Mouse (Mus musculus): ENCODE results near the gene Nufip2. TPM values are rescaled to one million over a fixed set of nuclear protein-coding genes. Genes with fewer than 3 reads are reported as not detected.

Nufip2 gene
- total RNA-seq (2012; rRNA removed): 47.8 and 50.5 TPM in 2 replicates
- polyA plus RNA-seq (2012; ENCODE audit: insufficient read depth in 1 of 2, insufficient read length in 2 of 2, low read depth in 1 of 2, low replicate concordance in 2 of 2, missing spikeins in 1 of 2): 10 to 100 TPM; 24.7 to 56.1 TPM

DNA sequence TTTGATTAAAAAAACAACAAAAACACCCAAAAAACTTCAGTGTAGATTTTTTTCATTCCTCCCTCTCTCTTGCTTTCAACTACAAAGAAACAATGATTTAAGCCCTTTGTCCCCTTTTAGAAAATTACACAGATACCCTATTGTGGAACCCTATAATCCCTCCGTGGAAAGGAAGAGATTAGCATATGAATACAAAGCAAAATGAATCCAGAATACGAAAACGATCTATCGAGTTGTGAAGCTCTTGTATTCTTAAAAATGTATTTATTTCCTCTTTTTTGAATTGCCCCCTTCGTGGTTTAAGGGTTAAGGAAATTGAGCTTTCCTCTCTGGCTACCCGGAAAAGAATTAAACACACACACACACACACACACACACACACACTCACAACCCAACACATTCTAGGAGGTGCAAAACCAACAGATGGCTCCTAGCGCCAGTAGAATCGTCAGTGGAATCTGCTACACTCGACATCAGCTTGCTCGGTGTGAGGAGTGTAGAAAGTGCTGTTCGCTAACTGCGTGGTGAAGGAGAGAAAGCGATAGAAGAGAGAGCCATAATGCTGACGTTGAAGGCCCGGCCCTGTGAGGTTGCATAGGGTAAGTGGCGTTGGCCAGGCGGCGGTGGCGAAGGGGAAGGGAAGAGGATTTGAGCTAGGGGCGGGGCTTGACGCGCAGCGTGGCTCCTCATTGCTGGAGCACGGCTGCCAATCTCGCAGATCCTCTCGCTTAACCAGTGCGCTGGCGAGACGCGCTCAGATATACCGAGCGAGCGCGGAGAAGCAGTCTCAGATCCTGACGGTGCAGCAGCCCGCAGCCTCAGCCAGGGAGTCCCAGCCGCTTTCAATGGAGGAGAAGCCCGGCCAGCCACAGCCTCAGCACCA lies at the start of gene Nufip2:
Nufip2 (plus strand) TSS at position 773 of the 883 bp plus-strand sequence.
- Histone ChIP-seq H3K4me3 (ENCODE audit: control insufficient read depth in 1 of 2, insufficient read depth in 1 of 2, low read depth in 2 of 2, low read length in 2 of 2) (peak within 1 kb of the TSS; percentile 87 to 99), H3K27ac (ENCODE audit: control insufficient read depth, low read depth, low read length) (peak within 1 kb of the TSS; percentile 89), H3K27me3 (ENCODE audit: control insufficient read depth in 1 of 2, insufficient read depth in 2 of 2, low read length in 2 of 2) (no peaks in the 10 kb centered on the region), H3K4me1 (ENCODE audit: control insufficient read depth in 1 of 2, insufficient read depth in 2 of 2, low read length in 2 of 2) (peaks cover 7 to 12% of the 10 kb centered on the region in 2 experiments; a peak in 3 of 4 replicates), H3K9me3 (replicated peaks; ENCODE audit: insufficient read depth, low read length) (no peaks in the 10 kb centered on the region), H3K36me3 (ENCODE audit: control insufficient read depth in 1 of 2, insufficient read depth in 2 of 2, low read length in 2 of 2) (peaks cover 18 to 25% of the 10 kb centered on the region in 2 experiments), H3K9ac (ENCODE audit: control insufficient read depth, low read depth, low read length, poor library complexity, severe bottlenecking) (peak within 1 kb of the TSS; percentile 96), H3K79me2 (ENCODE audit: control insufficient read depth, insufficient read depth, low read length, poor library complexity) (peaks cover 40% of the 10 kb centered on the region)
- peak; percentile 100 for DNase-seq (ENCODE audit: low read depth, low spot score)
- TF ChIP-seq ZC3H11A (IDR thresholded peaks at IDR 0.05; ENCODE audit: low read depth, low read length) (peak; percentile 82), SIN3A (IDR thresholded peaks at IDR 0.05; ENCODE audit: low read length) (peak; percentile 95), CHD2 (IDR thresholded peaks at IDR 0.05; ENCODE audit: low read length) (peak; percentile 51), POLR2AphosphoS5 (IDR thresholded peaks at IDR 0.05; ENCODE audit: borderline replicate concordance, low read depth, low read length) (peak; percentile 96), JUND (IDR thresholded peaks at IDR 0.05; ENCODE audit: low read depth, low read length) (no peak), NRF1 (IDR thresholded peaks at IDR 0.05; ENCODE audit: insufficient read depth, low read depth, low read length, poor library complexity, severe bottlenecking) (peak; percentile 50), NELFE (IDR thresholded peaks at IDR 0.05; ENCODE audit: low read depth, low read length) (peak; percentile 100), MAFK (IDR thresholded peaks at IDR 0.05; ENCODE audit: borderline replicate concordance, low read depth, low read length) (peak; percentile 67; the same call in 1 of the 2 replicates), ELF1 (IDR thresholded peaks at IDR 0.05; ENCODE audit: low read depth, low read length) (peak; percentile 85), UBTF (IDR thresholded peaks at IDR 0.05; ENCODE audit: borderline replicate concordance, insufficient read depth, low read depth, low read length) (peak; percentile 87; the same call in 1 of the 2 replicates), TBP (IDR thresholded peaks at IDR 0.05; ENCODE audit: low read depth, low read length) (peak; percentile 98), MYB (IDR thresholded peaks at IDR 0.05; ENCODE audit: low read depth, low read length) (no peak), EP300 (IDR thresholded peaks at IDR 0.05; ENCODE audit: low read depth in 1 of 2, low read length in 2 of 2) (peak in 1 of 2 experiments; percentile 47; a peak in 3 of 4 replicates), SMC3 (IDR thresholded peaks at IDR 0.05; ENCODE audit: low read depth, low read length) (0 out of 2 replicates have a peak, but pooled peaks have one; percentile 5), BHLHE40 (IDR thresholded peaks at IDR 0.05; ENCODE audit: borderline replicate concordance, low read depth, low read length) (peak; percentile 58; the same call in 1 of the 2 replicates), KAT2A (conservative IDR thresholded peaks at IDR 0.05; ENCODE audit: low read depth, low read length) (peak; percentile 69), POLR2A (IDR thresholded peaks at IDR 0.05; ENCODE audit: control insufficient read depth in 1 of 2, insufficient read depth in 1 of 2, low read depth in 1 of 2, low read length in 2 of 2, poor library complexity in 1 of 2) (peak; percentile 99), RCOR1 (IDR thresholded peaks at IDR 0.05; ENCODE audit: low read depth, low read length) (0 out of 2 replicates have a peak, but pooled peaks have one; percentile 54), USF2 (IDR thresholded peaks at IDR 0.05; ENCODE audit: borderline replicate concordance in 1 of 2, insufficient read depth in 1 of 2, low read depth in 1 of 2, low read length in 2 of 2) (no peak), ZKSCAN1 (IDR thresholded peaks at IDR 0.05; ENCODE audit: low read depth, low read length) (0 out of 2 replicates have a peak, but pooled peaks have one; percentile 13), MAZ (IDR thresholded peaks at IDR 0.05; ENCODE audit: low read depth, low read length) (peak; percentile 85), MYC (IDR thresholded peaks at IDR 0.05; ENCODE audit: low read depth, low read length) (peak; percentile 86), TAL1 (IDR thresholded peaks at IDR 0.05; ENCODE audit: low read length) (no peak), HCFC1 (IDR thresholded peaks at IDR 0.05; ENCODE audit: low read depth, low read length) (peak; percentile 84), E2F4 (IDR thresholded peaks at IDR 0.05; ENCODE audit: borderline replicate concordance, low read depth, low read length) (peak; percentile 71; the same call in 1 of the 2 replicates), RAD21 (IDR thresholded peaks at IDR 0.05; ENCODE audit: low read depth, low read length) (no peak), MXI1 (IDR thresholded peaks at IDR 0.05; ENCODE audit: low read depth, low read length) (peak; percentile 85), CHD1 (IDR thresholded peaks at IDR 0.05; ENCODE audit: low read depth, low read length) (peak; percentile 87), CTCF (IDR thresholded peaks at IDR 0.05 in 2 of 3, conservative IDR thresholded peaks at IDR 0.05 in 1 of 3; ENCODE audit: control insufficient read depth in 1 of 3, insufficient read depth in 1 of 3, low read depth in 2 of 3, low read length in 3 of 3, poor library complexity in 1 of 3, severe bottlenecking in 1 of 3) (no peak), POLR2AphosphoS2 (IDR thresholded peaks at IDR 0.05; ENCODE audit: low read length) (peak; percentile 100), GABPA (IDR thresholded peaks at IDR 0.05; ENCODE audit: low read depth, low read length) (no peak), ZNF384 (IDR thresholded peaks at IDR 0.05; ENCODE audit: low read depth, low read length) (0 out of 2 replicates have a peak, but pooled peaks have one; percentile 1), ZMIZ1 (IDR thresholded peaks at IDR 0.05; ENCODE audit: low read depth, low read length) (peak; percentile 100), MAX (IDR thresholded peaks at IDR 0.05; ENCODE audit: low read length) (peak; percentile 89)
